Mouse (Mus musculus): Measurements from ENCODE around the gene Diexf.

The Diexf gene

DNA sequence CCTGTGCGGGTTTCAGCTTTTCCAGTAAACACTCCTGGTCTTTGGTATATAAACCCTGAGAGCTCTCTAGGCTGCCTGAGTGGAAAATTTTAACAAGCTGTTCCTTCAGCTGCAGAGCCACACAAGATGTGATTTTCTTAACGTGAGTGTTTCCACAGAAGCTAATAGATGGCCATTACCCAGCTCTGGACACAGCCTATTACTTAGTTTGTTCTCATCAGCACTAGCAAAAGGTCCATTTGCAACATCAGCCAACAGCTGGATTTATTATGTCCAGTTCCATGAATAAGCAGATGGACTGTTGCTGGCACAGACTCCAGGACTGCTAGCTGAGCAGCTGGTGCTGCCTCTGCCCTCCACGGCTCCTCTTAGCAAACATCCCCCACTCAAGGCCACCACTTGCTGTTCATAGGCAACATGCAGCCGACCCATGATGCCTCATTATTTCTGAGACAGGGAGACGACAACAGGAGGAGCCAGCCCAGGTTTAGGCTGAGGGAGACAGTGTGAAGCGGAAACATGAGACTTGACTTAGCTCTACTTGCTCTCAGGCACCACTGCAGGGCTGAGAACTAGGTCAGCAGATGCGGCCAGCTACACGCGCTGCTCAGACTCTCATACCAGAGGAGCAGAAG is 43.1 kb downstream of the Diexf start:
- no peak for DNase-seq (ENCODE audit: low read depth, low spot score)

DNA sequence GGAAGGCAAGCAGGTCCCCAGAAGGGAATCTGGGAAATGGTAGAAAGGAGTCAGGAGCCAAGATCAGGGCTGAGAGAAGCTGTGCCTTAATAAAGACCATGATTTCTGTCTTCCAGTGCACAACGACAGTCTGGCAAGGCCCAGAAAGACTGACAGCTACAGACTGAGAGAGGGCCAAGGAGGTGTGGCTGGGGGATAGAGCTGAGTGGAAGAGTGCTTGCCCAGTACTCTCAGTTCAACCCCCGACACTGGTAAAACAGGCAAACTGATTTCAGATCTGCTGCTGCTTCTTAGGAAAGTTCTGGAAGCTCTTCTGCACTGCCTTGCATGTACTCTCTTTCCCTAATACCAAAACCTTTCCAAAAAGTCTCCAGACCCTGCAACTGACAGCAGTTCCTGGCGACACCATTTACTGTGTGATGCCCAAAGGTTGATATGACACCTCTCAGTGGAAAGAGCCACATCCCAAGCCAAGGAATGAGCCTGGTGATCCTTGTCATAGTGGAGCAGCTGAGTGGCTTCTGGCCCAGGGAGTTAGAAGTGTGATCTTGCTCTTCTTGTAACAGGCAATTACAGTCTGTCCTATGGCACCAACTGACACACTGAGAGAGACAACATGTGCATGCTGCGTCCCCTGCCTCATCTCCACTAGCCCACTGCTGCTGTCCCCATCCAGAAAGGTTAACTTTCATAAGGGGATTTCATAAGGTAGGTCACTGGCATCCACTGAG is 43.8 kb downstream of the Diexf start:
- no peak for DNase-seq (ENCODE audit: low read depth, low spot score)

DNA sequence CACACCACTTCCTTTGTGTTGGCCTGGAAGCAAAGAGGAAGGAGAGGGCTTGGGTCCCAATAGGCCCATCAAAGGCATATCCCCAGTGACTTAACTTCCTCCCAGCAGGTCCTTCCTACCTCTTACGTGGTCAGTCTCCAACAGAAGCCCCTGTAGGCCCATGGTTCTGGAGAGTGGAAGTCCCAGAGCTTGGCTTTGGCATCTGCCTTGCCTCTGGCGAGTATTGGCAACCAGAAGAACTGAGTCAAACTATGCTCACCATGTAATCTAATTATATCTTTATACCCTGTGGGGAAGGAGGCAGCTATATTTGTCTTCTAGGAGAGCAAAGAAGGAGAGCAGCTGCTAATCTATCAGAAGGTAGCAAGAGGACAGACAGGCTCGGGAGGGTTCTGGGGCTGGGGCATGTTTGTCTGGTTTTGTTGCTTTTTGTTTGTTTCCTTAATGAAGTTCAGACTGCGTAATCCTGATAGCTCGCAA is 44.5 kb downstream of the Diexf start:
- no peak for DNase-seq (ENCODE audit: low read depth, low spot score)

DNA sequence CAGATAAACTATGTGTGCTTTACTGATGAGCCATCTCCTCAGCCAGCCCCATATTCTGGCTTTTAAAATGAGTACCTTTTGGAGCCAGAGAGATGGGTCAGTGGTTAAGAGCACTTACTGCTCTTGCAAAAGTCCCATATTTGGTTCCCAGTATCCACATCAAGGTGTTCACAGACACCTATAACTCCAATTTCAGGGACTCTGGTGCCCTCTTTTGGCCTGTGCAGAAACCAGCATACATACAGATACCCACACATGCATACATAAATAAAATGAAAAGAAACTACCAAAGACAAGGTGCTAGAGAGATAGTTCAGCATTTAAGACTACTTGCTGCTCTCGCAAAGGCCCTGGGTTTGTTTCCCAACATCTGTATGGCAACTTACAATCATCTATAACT is 46.1 kb downstream of the Diexf start:
- no peak for DNase-seq (ENCODE audit: low read depth, low spot score)

DNA sequence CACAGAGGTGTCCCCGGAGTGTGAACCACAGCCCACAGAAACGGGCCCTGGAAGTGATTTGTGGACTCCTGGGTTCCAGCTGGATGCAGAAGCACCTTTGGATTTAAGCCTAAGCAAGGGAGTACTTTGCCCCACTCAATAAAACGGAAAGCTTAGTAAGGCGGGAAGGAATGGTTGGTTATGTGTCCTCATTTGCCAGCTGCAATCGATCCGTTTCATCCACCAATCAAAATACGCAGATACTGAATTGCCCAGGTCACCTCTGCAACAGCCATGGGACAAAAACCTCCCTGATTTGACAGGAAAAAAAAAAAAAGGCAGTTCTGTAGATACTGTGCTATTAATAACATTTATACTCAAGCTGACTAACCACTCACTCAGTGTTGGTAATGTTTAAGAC is 47.0 kb downstream of the Diexf start:
- DNase-seq (ENCODE audit: low read depth, low spot score): no peak

DNA sequence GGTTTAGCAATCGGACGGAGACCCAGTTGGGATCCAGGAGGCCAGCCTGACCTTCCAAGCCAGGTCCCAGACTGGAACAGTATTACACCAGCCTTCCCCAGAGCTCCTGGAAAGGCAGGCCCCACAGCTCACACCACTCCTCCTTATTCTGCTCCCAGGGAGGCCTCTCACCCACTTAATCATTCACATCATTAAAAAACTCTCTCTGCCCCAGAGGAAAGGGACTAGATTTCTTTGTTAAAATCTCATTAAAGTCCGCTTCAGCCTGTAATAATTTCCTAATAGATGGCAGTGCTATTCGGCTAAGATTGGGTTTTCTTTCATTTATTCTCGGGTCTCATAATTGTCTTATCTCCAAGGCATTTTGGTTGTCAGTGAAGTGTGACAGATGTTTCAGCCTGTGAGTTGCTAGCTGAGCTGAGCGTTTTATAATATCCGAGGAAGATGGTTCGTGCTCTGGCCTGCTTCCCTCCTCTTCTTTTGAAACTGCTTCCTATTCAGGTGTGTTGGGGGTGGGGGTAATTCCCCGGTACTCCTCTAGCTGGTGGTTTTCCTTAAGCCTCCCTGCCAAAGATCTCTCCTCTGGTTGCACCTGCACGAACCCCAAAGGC is 47.7 kb downstream of the Diexf start:
- no peak for DNase-seq (ENCODE audit: low read depth, low spot score)

DNA sequence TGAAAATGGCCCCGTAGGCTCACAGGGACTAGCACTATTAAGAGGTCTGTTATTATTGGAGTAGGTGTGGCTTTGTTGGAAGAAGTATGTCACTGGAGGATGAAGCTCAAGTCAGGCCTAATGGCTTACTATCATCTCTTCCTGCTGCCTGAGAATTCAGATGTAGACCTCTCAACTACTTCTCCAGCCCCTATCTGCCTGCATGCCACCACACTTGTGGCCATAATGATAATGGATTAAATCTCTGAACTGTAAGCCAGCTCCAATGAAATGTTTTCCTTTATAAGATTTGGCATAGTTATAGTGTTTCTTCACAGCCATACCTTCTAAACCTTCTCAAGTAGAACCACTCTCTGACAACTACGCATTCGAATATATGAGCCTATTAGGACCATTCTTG is 67.5 kb downstream of the Diexf start:
- no peak for DNase-seq (ENCODE audit: low read depth, low spot score)

DNA sequence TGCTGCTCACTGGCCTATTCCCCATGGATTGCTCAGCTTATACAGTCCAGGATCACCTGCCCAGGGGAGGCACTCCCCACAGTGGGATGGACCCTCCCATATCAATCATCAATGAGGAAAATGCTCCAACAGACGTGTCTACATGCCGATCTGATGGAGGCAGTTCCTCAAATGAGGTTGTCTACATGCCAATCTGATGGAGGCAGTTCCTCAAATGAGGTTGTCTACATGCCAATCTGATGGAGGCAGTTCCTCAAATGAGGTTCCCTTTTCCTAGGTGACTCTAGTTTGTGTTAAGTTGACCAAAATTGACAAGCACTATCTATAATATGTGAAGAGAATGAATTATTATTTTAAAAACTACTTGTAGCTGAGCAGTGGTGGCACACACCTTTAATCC is 69.9 kb downstream of the Diexf start:
- no peak for DNase-seq (ENCODE audit: low read depth, low spot score)

DNA sequence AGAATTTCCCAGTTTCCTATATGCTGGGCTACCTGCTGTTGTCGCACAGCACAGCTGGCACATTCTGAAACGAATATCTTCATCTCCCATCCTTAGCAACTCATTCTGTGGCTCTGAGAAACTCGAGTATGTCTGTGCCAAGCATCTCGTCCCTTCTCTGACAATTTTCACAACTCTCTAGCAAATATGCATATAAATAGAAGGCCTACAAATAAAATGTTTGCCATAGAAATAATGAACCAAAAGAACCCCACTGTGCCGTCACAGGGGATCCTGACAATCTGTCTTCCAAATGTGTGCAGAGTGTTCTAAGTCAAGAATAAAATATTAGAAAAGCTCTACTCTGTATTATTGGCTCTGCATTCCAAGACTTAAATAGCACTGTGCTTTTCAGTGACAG is 70.5 kb downstream of the Diexf start:
- DNase-seq (ENCODE audit: low read depth, low spot score): no peak

DNA sequence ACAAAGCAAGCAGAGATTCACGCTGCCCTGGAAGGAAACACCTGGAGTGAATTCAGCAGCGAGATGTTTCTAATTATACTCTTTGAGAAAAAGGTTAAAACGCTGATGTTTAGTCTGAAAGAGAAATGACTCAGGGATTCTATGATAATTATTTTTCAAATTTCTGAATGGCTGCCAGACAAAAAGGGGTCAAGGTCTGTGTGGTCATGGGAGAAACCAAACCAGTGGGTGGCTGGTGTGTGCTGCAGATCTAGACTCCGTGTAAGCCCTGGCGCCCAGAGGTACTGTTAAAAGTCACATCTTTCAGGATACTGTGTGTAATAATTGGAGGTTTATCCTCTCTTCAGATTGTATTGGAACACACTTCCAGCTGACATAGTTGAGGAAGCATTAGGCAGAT is 75.7 kb downstream of the Diexf start:
- DNase-seq (ENCODE audit: low read depth, low spot score): no peak

DNA sequence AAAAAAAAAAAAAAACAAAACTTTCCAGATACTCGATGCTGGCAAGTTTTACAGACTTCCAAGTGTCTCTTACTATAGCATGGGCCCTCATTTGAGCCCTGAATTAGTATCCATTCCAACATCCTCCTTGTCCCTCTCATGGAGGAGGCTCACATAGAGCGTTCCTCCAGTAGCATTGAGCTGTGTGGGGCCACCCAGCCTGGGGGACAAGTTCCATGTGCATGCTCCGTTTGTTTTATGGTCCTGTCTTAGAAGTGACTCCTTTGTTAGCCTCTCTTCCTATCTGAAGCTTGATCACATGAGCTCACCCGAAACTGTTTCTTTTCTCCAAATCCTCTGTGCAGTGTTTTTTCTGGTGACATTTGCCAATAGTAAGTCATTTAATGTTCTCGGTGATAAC is 77.0 kb downstream of the Diexf start:
- DNase-seq (ENCODE audit: low read depth, low spot score): no peak

DNA sequence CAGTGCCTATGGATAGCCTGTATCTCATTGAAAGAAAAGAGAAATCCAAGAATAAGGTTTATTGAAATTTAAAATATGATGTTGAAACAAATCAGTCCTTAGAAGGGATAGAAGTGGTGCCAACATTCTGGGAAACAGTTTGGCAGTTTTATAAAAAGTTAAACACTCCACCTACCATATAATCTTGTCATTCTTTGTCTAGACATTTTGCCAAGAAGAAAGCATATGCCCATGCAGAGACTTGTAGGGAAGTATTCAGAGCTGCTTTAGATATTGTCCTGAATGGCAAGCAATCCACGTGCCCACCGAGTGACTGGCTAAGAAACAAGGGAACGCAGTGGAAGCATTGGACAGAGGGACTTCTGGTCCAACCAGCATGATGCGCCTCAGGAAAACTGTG is 82.5 kb downstream of the Diexf start:
- DNase-seq (ENCODE audit: low read depth, low spot score): no peak

DNA sequence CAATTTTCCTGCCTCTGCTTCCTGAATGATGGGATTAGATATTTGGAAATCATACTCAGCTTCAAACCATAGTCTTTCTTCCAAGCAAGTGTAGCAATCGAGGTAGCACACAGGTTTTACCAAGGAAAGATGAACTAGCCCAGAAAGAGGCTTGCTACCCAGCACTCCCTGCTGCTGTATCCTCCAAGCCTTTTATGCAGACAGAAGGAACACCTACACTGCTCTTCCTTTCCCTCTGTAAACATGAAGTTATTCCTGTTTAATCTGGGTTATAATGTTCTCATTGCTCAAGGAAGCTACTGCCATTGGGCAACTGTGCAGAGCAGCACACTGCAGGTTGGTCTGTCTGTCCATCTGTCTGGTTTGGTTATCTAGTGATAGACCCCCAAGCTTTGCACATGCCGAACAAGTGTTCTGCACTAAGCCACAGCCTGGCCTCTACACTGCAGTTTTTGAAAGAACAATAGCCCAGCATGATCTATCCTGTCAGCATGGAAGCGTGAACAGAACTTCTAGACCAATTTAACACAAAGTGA is 87.2 kb downstream of the Diexf start:
- no peak for DNase-seq (ENCODE audit: low read depth, low spot score)

All from R1 (cell line).